Mouse (Mus musculus): ENCODE data around the gene D130043K22Rik. TPM values are rescaled to one million over a fixed set of nuclear protein-coding genes. Genes with fewer than 3 reads are reported as not detected.
A peak's percentile ranks its signal among the peaks of the same experiment; 100 is the strongest.

The D130043K22Rik gene
- polyA plus RNA-seq (2012; rRNA removed): 0.01 TPM in 1 of 2 replicates, not detected in the other

- 20% methylated on average over 40 of the region's 40 CpGs for WGBS
- Histone ChIP-seq H3K36me3 (ENCODE audit: control insufficient read depth, insufficient read depth, low read length) (peaks cover 4% of the 10 kb centered on the region; the same call in 1 of the 2 replicates), H3K27me3 (ENCODE audit: control insufficient read depth, insufficient read depth, low read length) (no peaks in the 10 kb centered on the region), H3K27ac (ENCODE audit: insufficient read depth, low read length) (no peak within 1 kb of the TSS), H3K4me1 (ENCODE audit: control insufficient read depth, insufficient read depth, insufficient read length) (no peaks in the 10 kb centered on the region), H3K4me3 (ENCODE audit: extremely low read depth, insufficient read depth, insufficient read length) (peak within 1 kb of the TSS; percentile 14; the same call in 1 of the 2 replicates)
- TF ChIP-seq CTCF (IDR thresholded peaks at IDR 0.05; ENCODE audit: extremely low read depth, insufficient read depth, insufficient read length, insufficient replicate concordance): no peak
- TF ChIP-seq POLR2A (IDR thresholded peaks at IDR 0.05; ENCODE audit: low read depth, low read length): no peak
- DNase-seq (ENCODE audit: low read depth in 1 of 2, low spot score in 2 of 2): peak in 1 of 2 experiments; percentile 17
These were observed at the start of gene D130043K22Rik for GRCm38 (mm10) chr13:24844983-24845955. Gene D130043K22Rik (plus strand): TSS chr13:24845135.

DNA sequence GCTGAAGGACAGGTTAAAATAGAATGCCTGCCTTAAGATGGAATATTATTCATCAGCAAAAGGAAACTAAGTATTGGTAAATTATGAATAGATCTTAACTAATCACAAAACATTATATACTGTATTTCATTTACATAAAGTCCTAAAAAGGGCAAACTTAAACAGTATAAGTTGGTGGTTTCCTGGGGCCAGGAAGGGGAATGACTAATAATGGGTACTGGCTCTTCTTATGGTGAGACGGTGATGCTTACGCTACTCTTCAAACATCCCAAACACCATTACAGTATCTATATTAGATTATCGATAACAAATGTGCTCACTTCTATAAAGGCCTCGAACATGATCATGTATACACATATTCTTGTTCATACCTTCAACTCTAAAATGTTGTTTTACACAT is 46.2 kb upstream of the D130043K22Rik start:
- Histone ChIP-seq H3K27me3 (ENCODE audit: control insufficient read depth, insufficient read depth, low read length) (no peaks in the 10 kb centered on the region), H3K27ac (ENCODE audit: insufficient read depth, low read length) (no peak overlapping the region), H3K36me3 (ENCODE audit: control insufficient read depth, insufficient read depth, low read length) (no peaks in the 10 kb centered on the region), H3K4me3 (ENCODE audit: extremely low read depth, insufficient read depth, insufficient read length) (no peak overlapping the region), H3K4me1 (ENCODE audit: control insufficient read depth, insufficient read depth, insufficient read length) (no peaks in the 10 kb centered on the region; the same call in 1 of the 2 replicates)
- TF ChIP-seq CTCF (IDR thresholded peaks at IDR 0.05; ENCODE audit: extremely low read depth, insufficient read depth, insufficient read length, insufficient replicate concordance) (no peak), POLR2A (IDR thresholded peaks at IDR 0.05; ENCODE audit: low read depth, low read length) (no peak)
- DNase-seq (ENCODE audit: low read depth in 1 of 2, low spot score in 2 of 2): no peak
- 95% methylated on average over 4 of the region's 4 CpGs for WGBS

DNA sequence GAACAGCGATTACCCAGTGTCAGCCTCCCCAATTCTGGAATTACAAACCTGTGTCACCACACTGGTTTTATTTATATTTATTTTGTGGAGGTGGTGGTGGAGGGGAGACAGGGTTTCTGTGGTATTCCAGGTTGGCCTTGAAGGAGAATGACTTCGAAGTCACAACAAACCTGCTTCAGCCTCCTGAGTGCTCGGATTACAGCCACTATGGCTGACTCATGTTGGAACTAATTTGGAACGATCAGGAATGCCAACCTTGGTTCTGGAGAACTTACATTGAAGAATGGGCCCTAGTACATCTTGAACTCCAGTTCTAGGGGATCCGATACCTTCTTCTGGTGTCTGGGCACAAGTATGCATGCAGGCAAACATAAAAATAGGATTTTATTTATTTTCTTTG is 45.6 kb upstream of the D130043K22Rik start:
- no peak for DNase-seq (ENCODE audit: low read depth in 1 of 2, low spot score in 2 of 2)
- Histone ChIP-seq H3K27me3 (ENCODE audit: control insufficient read depth, insufficient read depth, low read length) (no peaks in the 10 kb centered on the region), H3K27ac (ENCODE audit: insufficient read depth, low read length) (no peak overlapping the region), H3K4me3 (ENCODE audit: extremely low read depth, insufficient read depth, insufficient read length) (no peak overlapping the region), H3K4me1 (ENCODE audit: control insufficient read depth, insufficient read depth, insufficient read length) (no peaks in the 10 kb centered on the region; the same call in 1 of the 2 replicates), H3K36me3 (ENCODE audit: control insufficient read depth, insufficient read depth, low read length) (no peaks in the 10 kb centered on the region)
- TF ChIP-seq POLR2A (IDR thresholded peaks at IDR 0.05; ENCODE audit: low read depth, low read length) (no peak), CTCF (IDR thresholded peaks at IDR 0.05; ENCODE audit: extremely low read depth, insufficient read depth, insufficient read length, insufficient replicate concordance) (no peak)
- WGBS: 84% methylated on average over 5 of the region's 5 CpGs

DNA sequence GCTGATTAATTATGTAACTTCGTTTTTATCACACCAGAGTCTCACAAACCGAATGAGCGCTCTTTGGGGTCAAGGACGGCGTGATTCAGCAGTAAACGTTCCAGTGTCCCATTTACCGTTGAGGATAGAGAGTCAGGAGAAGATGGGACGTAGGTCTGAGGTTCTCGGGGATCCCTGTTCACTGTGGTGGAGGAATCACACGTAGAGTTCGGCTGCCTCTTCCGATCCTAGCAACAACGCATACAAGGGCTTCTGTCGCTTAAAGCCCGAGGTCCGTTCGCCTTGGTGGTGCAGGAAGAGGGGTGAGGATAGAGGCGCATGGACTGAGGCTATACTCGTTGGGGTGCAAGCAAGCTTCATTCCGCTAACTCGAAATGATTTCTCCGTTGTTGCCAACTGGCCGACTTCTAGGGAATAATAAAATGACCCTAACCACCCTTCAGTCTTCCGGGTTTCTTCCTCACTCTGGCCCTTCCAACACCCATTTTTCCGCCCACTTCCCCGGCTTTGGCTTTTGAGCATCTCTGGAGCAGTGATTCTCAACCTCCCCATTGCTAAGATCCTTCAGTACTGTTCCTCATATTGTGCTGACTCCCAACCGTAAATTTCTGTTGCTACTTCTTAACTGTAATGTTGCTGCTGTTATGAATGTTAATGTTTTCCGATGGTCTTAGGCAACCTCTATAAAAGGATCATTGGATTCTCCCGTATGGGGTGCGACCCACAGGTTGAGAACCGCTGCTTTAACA is 44.8 kb upstream of the D130043K22Rik start:
- Histone ChIP-seq H3K4me1 (ENCODE audit: control insufficient read depth, insufficient read depth, insufficient read length) (no peaks in the 10 kb centered on the region; the same call in 1 of the 2 replicates), H3K4me3 (ENCODE audit: extremely low read depth, insufficient read depth, insufficient read length) (peak overlapping the region; percentile 57), H3K27me3 (ENCODE audit: control insufficient read depth, insufficient read depth, low read length) (no peaks in the 10 kb centered on the region), H3K27ac (ENCODE audit: insufficient read depth, low read length) (peak overlapping the region; percentile 75), H3K36me3 (ENCODE audit: control insufficient read depth, insufficient read depth, low read length) (peaks cover 2% of the 10 kb centered on the region; the same call in 1 of the 2 replicates)
- DNase-seq (ENCODE audit: low read depth in 1 of 2, low spot score in 2 of 2): peak in 1 of 2 experiments; percentile 19
- 1% methylated on average over 31 of the region's 31 CpGs for WGBS
- TF ChIP-seq POLR2A (IDR thresholded peaks at IDR 0.05; ENCODE audit: low read depth, low read length) (no peak), CTCF (IDR thresholded peaks at IDR 0.05; ENCODE audit: extremely low read depth, insufficient read depth, insufficient read length, insufficient replicate concordance) (no peak)

DNA sequence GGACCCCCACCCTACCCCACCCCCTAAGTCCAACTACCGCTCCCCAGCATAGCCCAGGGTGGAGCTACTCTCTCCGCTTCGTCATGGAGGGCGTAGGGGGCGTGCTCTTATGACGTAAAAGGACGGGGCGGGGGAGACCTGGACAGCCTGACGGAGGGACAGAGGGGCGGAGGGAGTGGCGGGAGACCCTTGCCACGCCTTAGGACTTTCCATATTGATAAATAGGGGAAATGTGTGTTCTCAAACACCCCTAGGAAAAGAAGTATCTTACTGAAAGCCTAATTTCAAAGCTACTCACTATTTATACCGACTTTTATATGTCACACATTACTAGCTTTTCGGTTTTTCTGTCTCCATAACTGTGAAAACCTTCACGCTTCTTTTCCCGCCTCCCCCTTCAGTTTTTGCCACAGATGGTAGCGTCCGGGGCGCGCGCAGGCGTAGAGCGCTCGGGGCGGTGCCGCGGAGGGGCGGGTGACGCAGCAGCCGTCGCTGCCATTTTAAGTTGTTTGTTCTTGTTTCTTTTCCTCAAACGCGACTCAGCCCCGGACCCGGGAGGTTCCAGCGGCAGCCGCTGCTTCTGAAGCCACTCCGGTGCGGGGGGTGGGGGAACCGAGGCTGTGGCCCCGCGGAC is 44.1 kb upstream of the D130043K22Rik start:
- under 1% methylated on average over 42 of the region's 42 CpGs for WGBS
- peaks cover 6% of the 10 kb centered on the region for H3K36me3 ChIP-seq (ENCODE audit: control insufficient read depth, insufficient read depth, low read length)
- peak overlapping the region; percentile 98 for H3K27ac ChIP-seq (ENCODE audit: insufficient read depth, low read length)
- H3K4me1 ChIP-seq (ENCODE audit: control insufficient read depth, insufficient read depth, insufficient read length): no peaks in the 10 kb centered on the region; the same call in 1 of the 2 replicates
- peak overlapping the region; percentile 82 for H3K4me3 ChIP-seq (ENCODE audit: extremely low read depth, insufficient read depth, insufficient read length)
- TF ChIP-seq POLR2A (IDR thresholded peaks at IDR 0.05; ENCODE audit: low read depth, low read length) (peak; percentile 99), CTCF (IDR thresholded peaks at IDR 0.05; ENCODE audit: extremely low read depth, insufficient read depth, insufficient read length, insufficient replicate concordance) (no peak)
- no peaks in the 10 kb centered on the region for H3K27me3 ChIP-seq (ENCODE audit: control insufficient read depth, insufficient read depth, low read length)
- DNase-seq (ENCODE audit: low read depth in 1 of 2, low spot score in 2 of 2): peak; percentile 96 to 97

DNA sequence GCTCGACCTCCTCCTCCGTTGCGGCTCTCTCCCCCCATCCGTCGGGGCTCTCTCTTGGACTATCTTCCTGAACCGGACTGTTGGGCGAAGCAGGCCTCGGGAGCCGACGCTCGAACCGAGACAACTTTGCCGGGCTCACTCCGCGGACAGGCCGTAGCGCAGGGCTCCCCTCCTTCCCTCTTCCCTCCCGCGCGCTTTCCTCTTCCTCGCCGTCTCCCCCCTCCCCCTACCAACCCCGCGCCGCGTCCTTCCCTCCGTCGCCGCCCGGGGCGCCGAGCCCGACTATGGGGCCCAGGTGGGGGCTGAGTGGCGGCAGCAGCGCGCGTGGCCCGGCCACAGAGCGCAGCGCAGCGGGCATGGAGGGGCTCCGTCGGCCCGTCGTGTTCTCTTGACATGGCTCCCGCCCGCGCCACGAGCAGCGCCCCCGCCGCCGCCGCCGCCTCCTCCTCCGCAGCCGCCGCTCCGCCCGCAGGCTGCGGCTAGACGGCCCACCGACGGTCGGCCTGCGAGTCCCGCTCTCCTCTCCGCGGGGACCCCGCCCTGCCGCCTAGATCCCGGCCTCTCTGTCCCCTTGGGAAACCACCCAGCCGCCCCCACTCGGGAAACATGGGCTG is 43.5 kb upstream of the D130043K22Rik start, which contains the start of gene BC005537:
Gene BC005537, plus strand, starts transcription at position 350 of the 614 bp plus-strand sequence.
- peak in 1 of 2 experiments; percentile 33 for DNase-seq (ENCODE audit: low read depth in 1 of 2, low spot score in 2 of 2)

More for the DNA sequence above, 43.5 kb upstream of the D130043K22Rik start, which contains the start of gene BC005537:
- Histone ChIP-seq H3K27ac (ENCODE audit: insufficient read depth, low read length) (peak within 1 kb of the TSS; percentile 98), H3K27me3 (ENCODE audit: control insufficient read depth, insufficient read depth, low read length) (no peaks in the 10 kb centered on the region), H3K36me3 (ENCODE audit: control insufficient read depth, insufficient read depth, low read length) (peaks cover 6% of the 10 kb centered on the region), H3K4me1 (ENCODE audit: control insufficient read depth, insufficient read depth, insufficient read length) (no peaks in the 10 kb centered on the region; the same call in 1 of the 2 replicates), H3K4me3 (ENCODE audit: extremely low read depth, insufficient read depth, insufficient read length) (peak within 1 kb of the TSS; percentile 82)
- under 1% methylated on average over 66 of the region's 74 CpGs for WGBS
- no peak for TF ChIP-seq CTCF (IDR thresholded peaks at IDR 0.05; ENCODE audit: extremely low read depth, insufficient read depth, insufficient read length, insufficient replicate concordance)

Measured in spleen, adult 2 months (tissue).